Mouse (Mus musculus) splenic B cell, adult 2 months (primary cell): ENCODE measurements around the gene Cdpf1.

Experiments
- DNase-seq: peaks from one replicate; pipeline ENCODE4 v3.0.0-alpha.2; 2011; ENCODE audit warnings: low read depth, low spot score
- H3K27me3 ChIP-seq: 2 replicates; pipeline ENCODE4 v1.6.1; 2012; ENCODE audit warnings: mild to moderate bottlenecking, low read length, moderate library complexity, mixed read lengths; ENCODE audit not compliant: control insufficient read depth, poor library complexity, insufficient read depth, severe bottlenecking
- H3K36me3 ChIP-seq: 2 replicates; pipeline ENCODE4 v1.6.1; 2012; ENCODE audit warnings: mild to moderate bottlenecking, low read length, moderate library complexity, mixed read lengths; ENCODE audit not compliant: control insufficient read depth, poor library complexity, insufficient read depth, severe bottlenecking

Cdpf1 gene

DNA sequence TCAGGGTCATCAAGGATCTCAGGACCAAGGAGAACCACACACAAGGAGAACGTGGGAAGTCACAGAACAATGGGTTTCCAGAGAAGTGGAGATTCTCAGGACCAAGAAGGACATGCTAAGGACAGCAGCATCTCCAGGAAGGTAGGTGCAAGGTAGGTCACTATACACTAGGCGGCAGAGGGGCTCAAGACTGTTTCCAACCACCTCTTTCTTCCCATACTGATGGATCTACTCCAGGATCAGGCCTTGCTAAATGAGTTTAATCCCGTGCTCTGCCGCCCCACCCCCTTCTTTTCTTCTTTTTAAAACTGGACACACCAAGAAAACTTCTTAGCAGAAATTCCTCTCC is 10.5 kb upstream of the Cdpf1 start:
- no peak for DNase-seq
- H3K36me3 ChIP-seq = no peaks in the 10 kb centered on the region
- H3K27me3 ChIP-seq = no peaks in the 10 kb centered on the region

DNA sequence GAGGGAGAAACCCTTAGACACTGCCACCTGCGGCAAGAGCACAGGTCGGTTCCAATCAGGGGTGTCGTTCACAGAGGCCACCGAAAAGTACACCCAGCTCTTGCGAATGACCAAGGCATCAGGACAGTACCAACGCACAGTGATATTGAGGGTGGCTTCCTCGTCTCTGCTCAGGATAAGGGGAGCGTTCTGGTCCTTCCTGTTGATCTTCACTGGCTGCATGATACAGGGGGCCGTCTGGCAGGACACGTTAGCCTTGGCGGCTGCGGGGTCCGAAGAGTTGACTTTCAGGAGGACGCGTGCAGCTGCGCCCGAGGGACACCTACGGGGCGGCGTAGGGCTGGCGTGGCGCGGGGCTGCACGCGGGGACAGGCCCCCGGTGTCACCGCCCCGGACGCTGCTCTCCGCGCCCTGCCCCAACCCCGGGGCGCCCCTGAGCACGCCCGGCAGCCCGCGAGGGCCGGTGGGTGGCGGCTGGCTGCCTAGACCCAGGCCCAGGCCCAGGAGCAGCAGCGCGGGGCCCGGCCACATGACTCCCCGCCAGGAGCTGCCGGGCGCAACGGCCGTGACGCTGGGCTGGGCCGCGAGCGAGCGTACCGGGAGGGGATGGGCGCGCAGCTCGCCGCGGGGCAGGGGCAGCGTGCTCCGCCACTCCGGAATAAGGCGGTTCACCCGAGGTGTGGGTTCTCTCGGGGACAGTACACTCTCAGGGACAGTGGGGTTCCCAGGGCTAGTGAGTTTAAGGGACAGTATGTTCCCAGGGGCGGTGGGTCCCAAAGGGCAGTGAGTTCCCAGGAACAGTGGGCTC is 9.9 kb upstream of the Cdpf1 start, which contains the start of gene Pkdrej:
Gene Pkdrej, minus strand, starts transcription at position 532 of the 808 bp plus-strand sequence.
- no peak for DNase-seq
- Histone ChIP-seq H3K36me3 (no peaks in the 10 kb centered on the region), H3K27me3 (no peaks in the 10 kb centered on the region)

- Histone ChIP-seq H3K36me3 (no peaks in the 10 kb centered on the region), H3K27me3 (no peaks in the 10 kb centered on the region; the same call in 1 of the 2 replicates)
- DNase-seq = no peak
These were observed 1.9 kb upstream of the Cdpf1 start for GRCm38 (mm10) chr15:85813428-85813827.

DNA sequence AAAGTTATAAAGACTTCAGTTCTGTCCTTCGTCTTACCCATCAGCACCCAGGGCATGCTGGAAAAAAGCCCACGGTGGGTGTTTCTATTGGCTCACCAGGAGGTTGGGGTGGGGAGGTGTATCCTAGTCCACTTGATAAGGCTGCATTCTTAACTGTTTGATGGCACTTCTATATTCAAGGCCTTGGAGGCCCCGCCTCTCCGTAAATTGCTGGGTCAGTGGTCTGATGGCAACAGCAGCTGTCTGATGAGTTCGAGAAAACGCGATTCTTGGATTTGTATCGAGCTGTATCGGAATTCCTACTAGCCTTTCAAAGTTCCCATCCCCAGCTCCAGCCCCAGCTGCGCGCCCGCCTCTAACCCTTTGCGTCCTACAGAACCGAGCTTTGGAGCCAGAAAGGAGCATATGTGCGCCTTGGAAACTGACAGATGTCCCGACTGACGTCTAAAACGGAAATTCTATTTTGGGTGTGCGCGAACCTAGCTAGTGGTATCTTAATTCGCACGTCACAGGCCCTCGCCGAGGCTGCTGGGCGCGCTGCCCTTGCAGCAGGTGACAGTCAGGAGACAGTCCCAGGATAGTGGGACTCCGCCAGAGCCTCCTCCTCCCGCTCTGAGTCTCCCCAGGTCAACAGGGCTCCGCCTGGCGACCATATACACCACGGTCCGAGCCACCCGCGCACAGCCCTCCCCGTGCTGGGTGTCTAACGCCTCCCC is 533 bp downstream of the Cdpf1 start:
- no peaks in the 10 kb centered on the region; the same call in 1 of the 2 replicates for H3K27me3 ChIP-seq
- no peaks in the 10 kb centered on the region; the same call in 1 of the 2 replicates for H3K36me3 ChIP-seq
- DNase-seq = peak; percentile 79

GRCm38 (mm10) chr15:85810462-85810805 is 1.1 kb downstream of the Cdpf1 start:
- no peaks in the 10 kb centered on the region; the same call in 1 of the 2 replicates for H3K36me3 ChIP-seq
- DNase-seq = no peak
- no peaks in the 10 kb centered on the region; the same call in 1 of the 2 replicates for H3K27me3 ChIP-seq

- DNase-seq = no peak
- no peaks in the 10 kb centered on the region for H3K27me3 ChIP-seq
- H3K36me3 ChIP-seq = no peaks in the 10 kb centered on the region; the same call in 1 of the 2 replicates
These were observed 2.4 kb downstream of the Cdpf1 start for GRCm38 (mm10) chr15:85809091-85809490.

DNA sequence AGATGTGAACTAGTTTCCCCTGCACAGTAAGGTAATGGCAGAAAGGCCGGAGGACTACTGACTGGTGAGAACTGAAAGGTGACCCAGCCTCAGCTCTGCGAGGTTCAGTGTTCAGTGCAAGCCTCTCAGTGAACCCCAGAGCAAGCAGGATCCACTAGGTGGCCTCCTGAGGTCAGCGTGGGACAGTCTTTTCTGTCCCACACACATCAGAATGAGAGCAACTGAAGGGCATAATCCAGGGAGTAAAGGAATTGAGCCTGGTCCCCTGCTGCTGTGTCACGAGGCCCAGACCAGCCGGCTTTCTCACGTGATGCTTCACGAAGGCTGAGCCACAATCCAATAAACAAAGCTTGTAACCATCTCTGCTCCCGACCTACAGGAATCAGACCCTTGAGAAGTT is 3.1 kb downstream of the Cdpf1 start:
- Histone ChIP-seq H3K36me3 (no peaks in the 10 kb centered on the region; the same call in 1 of the 2 replicates), H3K27me3 (no peaks in the 10 kb centered on the region)
- DNase-seq = no peak

GRCm38 (mm10) chr15:85808031-85808430 is 3.5 kb downstream of the Cdpf1 start:
- Histone ChIP-seq H3K36me3 (no peaks in the 10 kb centered on the region; the same call in 1 of the 2 replicates), H3K27me3 (no peaks in the 10 kb centered on the region)
- DNase-seq = no peak

DNA sequence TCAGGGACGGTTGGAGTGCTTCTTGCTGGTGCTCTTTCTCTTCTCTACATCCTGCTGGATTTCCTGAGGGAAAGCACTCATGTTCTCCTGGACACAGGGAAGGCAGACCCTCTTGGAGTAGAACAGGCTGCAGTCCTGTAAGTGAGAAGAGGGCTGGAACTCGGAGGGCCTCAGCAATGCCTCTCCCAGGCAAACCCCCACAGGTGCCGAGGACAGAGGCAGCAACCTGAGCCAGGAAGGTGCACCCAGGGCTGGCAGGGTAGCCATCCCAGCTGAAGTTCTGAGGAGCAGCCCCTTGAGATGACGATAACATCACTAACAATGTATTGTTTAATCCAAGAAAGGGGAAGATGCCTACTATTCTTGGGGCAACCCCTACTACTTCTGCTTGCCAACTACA is 4.1 kb downstream of the Cdpf1 start:
- no peaks in the 10 kb centered on the region; the same call in 1 of the 2 replicates for H3K36me3 ChIP-seq
- no peaks in the 10 kb centered on the region for H3K27me3 ChIP-seq

DNA sequence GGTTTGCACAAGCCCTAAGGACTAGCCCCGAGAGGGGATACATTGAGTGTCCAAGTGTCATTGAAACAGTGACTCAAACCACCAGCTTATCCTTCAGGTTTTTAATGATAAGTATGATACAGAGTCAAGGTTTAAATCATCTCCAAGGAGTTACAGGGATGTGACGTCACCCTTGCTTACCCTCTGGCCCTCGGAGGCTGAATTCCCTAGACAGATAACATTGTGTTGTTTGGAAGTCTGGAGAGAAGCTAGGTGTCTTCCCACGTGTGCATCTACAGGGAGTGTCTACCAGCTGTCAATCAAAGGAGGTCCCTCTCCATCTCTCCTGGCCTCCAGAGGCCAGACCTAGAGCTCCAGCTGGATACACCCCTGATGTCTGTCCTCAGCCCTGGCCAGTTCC is 4.6 kb downstream of the Cdpf1 start:
- Histone ChIP-seq H3K27me3 (no peaks in the 10 kb centered on the region), H3K36me3 (no peaks in the 10 kb centered on the region; the same call in 1 of the 2 replicates)
- no peak for DNase-seq

More for the DNA sequence above, 4.1 kb downstream of the Cdpf1 start:
- no peak for DNase-seq

DNA sequence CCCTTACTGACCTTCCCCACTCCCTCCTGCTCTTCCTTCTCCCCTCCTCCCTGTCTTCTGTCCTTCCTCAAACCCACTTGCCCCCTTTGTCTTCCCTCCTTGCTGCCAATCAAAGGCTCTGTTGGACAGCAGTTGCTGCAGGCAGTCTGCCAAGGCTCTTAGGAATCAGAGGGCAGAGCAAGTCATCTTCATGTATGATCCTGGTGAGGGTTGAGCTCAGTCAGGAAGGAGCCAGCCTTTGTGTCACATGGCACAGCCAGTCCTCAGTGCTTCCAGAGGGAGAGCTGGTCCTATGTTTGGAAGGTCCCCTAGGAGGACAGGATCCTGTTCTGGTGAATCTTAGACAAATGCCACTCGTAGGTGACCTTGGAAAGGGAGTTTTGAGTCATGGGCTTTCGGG is 8.6 kb downstream of the Cdpf1 start:
- Histone ChIP-seq H3K27me3 (no peaks in the 10 kb centered on the region), H3K36me3 (no peaks in the 10 kb centered on the region; the same call in 1 of the 2 replicates)
- DNase-seq = no peak

- no peaks in the 10 kb centered on the region for H3K27me3 ChIP-seq
- no peak for DNase-seq
- no peaks in the 10 kb centered on the region for H3K36me3 ChIP-seq
These were observed 12.8 kb downstream of the Cdpf1 start for GRCm38 (mm10) chr15:85798676-85799075.

GRCm38 (mm10) chr15:85795516-85795915 is 16.0 kb downstream of the Cdpf1 start:
- DNase-seq = no peak
- Histone ChIP-seq H3K36me3 (no peaks in the 10 kb centered on the region), H3K27me3 (no peaks in the 10 kb centered on the region)

DNA sequence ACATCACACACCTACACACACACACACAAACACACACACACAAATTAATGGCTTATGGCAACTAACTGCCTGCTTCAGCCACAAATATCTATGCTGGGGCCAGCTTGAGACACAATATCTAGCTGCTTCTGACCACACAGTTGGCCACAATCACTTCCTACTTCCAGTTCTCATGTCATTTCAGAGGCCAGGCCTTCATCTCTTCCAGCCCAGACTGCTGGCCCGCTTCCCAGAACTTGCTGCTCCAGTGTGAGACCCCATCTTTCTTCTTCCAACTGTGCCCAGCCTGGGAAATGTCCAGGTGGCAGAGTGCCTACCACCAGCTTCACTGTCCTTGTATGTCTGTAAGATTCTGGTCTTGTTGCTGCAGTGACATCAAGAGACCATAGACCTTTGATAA is 18.7 kb downstream of the Cdpf1 start:
- H3K27me3 ChIP-seq = no peaks in the 10 kb centered on the region
- DNase-seq = no peak
- H3K36me3 ChIP-seq = no peaks in the 10 kb centered on the region

- Histone ChIP-seq H3K27me3 (no peaks in the 10 kb centered on the region), H3K36me3 (no peaks in the 10 kb centered on the region)
- DNase-seq = no peak
These were observed 20.0 kb downstream of the Cdpf1 start for GRCm38 (mm10) chr15:85791449-85791848.
